Mouse (Mus musculus) C2C12 (cell line): Measurements from ENCODE around the gene Klf8. TPM values are rescaled to one million over a fixed set of nuclear protein-coding genes. Genes with fewer than 3 reads are reported as not detected.
"Not testable (repeated sequence)": the region's sequence is repeated elsewhere in the genome, so short reads cannot be mapped to it uniquely, and the experiment has no call there.

Experiments
- H3K27me3 ChIP-seq: one replicate; pipeline ENCODE4 v1.6.1; 2011; ENCODE audit not compliant: control insufficient read depth, insufficient read depth, insufficient read length
- H3K36me3 ChIP-seq: one replicate; pipeline ENCODE4 v1.6.1; 2011; ENCODE audit not compliant: control insufficient read depth, insufficient read depth
- H3K4me3 ChIP-seq: one replicate; pipeline ENCODE4 v1.5.1; 2011; ENCODE audit warnings: mild to moderate bottlenecking, control low read depth; ENCODE audit not compliant: poor library complexity, insufficient read depth, severe bottlenecking
- H3K79me2 ChIP-seq: one replicate; pipeline ENCODE4 v1.6.1; 2011; ENCODE audit not compliant: control insufficient read depth, insufficient read depth
- H3K79me3 ChIP-seq: one replicate; pipeline ENCODE4 v1.6.1; 2011; ENCODE audit warnings: low read depth, control low read depth
- H3ac ChIP-seq: one replicate; pipeline ENCODE3; 2011; ENCODE audit warnings: low read depth; ENCODE audit not compliant: control insufficient read depth, insufficient read length
- CEBPB ChIP-seq: IDR thresholded peaks from one replicate; pipeline ENCODE4 v1.6.1; 2011; ENCODE audit warnings: low read depth, mild to moderate bottlenecking, control low read depth, moderate library complexity
- CTCF ChIP-seq: IDR thresholded peaks from one replicate; pipeline ENCODE4 v1.5.1; 2011; ENCODE audit not compliant: control insufficient read depth, insufficient read depth, insufficient read length
- FOSL1 ChIP-seq: IDR thresholded peaks from one replicate; pipeline ENCODE4 v1.8.0; 2011; ENCODE audit warnings: mild to moderate bottlenecking, low read length; ENCODE audit not compliant: poor library complexity, insufficient read depth, severe bottlenecking
- MAX ChIP-seq: IDR thresholded peaks from one replicate; pipeline ENCODE4 v1.6.1; 2011; ENCODE audit warnings: mild to moderate bottlenecking, control low read depth
- MYOD1 ChIP-seq: IDR thresholded peaks from one replicate; pipeline ENCODE4 v1.6.1; 2011; ENCODE audit warnings: low read depth; ENCODE audit not compliant: control insufficient read depth, insufficient read length
- MYOG ChIP-seq: IDR thresholded peaks from one replicate; pipeline ENCODE4 v1.6.1; 2011; ENCODE audit not compliant: control insufficient read depth, insufficient read length; ENCODE audit errors: extremely low read depth
- USF1 ChIP-seq: IDR thresholded peaks from one replicate; pipeline ENCODE4 v1.6.1; 2011; ENCODE audit warnings: low read depth, mild to moderate bottlenecking, control low read depth, moderate library complexity
- long read RNA-seq, 2 experiments: library from polyadenylated mRNA; unstranded; transcript quantifications; one replicate each; pipeline ENCODE4 v2.0.0; 2019 to 2020
- polyA plus RNA-seq: library from polyadenylated mRNA; unstranded; fragments of >200 nt; fragmentation: generic; extraction: Trizol; gene quantifications from one replicate; pipeline ENCODE4 v1.2.1, GENCODE M21; 2012; ENCODE audit warnings: missing spikeins

Gene Klf8
- polyA plus RNA-seq: 0.06 TPM
- long read RNA-seq, experiment 1: 0 reads
- long read RNA-seq, experiment 2, full-length matches to known transcripts: 1 of 3 reads
- long read RNA-seq, experiment 2, partial matches to known transcripts: 0 of 3 reads
- long read RNA-seq, experiment 2, other reads (novel, unspliced or antisense): 2 of 3 reads

DNA sequence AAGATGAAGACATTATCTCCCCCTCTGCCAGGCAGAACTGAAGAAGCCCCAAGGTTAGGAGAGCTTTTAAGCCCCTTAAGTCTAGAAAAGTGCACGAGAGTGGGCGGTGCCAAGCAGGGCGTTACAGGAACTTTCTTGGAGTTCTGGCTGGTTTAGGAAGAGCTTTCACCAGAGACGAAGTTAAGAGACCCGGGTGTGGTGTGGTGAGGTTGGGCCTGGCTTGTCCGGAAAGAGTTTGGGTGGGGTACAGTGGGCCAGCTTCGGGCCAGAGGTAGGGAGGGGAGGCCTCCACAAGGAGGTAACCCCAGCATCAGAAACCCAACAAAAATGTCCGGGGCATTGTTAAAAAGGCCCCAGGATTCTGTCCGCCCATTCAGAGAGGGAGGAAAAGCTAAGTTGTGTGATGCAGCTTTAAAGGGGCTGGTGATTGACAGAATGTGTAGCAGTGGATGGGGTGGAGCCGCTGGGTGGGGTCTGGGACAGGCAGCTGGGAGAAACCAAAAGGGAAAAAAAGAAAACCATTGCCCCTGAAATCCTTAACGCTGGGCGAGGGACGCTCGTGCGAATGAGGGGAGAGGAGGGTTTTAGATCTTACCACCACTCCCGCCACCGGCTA lies at the start of gene Klf8:
Gene Klf8 (plus strand): TSS at position 163 of the 616 bp plus-strand sequence.
- no peaks in the 10 kb centered on the region for H3K27me3 ChIP-seq
- TF ChIP-seq USF1 (no peak), MYOG (no peak), CTCF (no peak), MYOD1 (no peak), FOSL1 (no peak), MAX (no peak), CEBPB (no peak)
- H3K36me3 ChIP-seq: no peaks in the 10 kb centered on the region
- no peaks in the 10 kb centered on the region for H3K79me2 ChIP-seq
- no peak within 1 kb of the TSS for H3K4me3 ChIP-seq
- peak within 1 kb of the TSS; percentile 30 for H3ac ChIP-seq
- no peaks in the 10 kb centered on the region for H3K79me3 ChIP-seq

DNA sequence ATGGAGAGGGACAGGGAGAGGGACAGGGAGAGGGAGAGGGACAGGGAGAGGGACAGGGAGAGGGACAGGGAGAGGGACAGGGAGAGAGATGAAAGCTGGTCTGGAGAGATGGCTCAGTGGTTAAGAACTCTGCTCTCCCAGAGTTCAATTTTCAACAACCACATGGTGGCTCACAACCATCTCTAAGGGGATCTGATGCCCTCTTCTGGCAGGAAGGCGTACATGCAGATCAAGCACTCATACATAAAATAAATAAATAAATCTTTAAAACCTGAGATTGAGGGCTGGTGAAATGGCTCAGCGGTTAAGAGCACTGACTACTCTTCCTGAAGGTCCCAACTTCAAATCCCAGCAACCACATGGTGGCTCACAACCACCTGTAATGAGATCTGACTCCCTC lies 38.1 kb upstream of the Klf8 start:
- not testable (repeated sequence) for H3K79me3 ChIP-seq, H3K27me3 ChIP-seq, H3K4me3 ChIP-seq, H3ac ChIP-seq, H3K79me2 ChIP-seq, H3K36me3 ChIP-seq

GRCm38 (mm10) chrX:153211101-153211500 lies 26.2 kb upstream of the Klf8 start:
- H3K79me2 ChIP-seq: no peaks in the 10 kb centered on the region
- no peak overlapping the region for H3K4me3 ChIP-seq
- H3ac ChIP-seq: no peak overlapping the region
- H3K27me3 ChIP-seq: no peaks in the 10 kb centered on the region
- TF ChIP-seq MYOG: no peak
- TF ChIP-seq MYOD1: no peak
- no peak for TF ChIP-seq MAX
- no peak for TF ChIP-seq USF1
- TF ChIP-seq CEBPB: no peak
- no peak for TF ChIP-seq CTCF
- no peak for TF ChIP-seq FOSL1
- H3K36me3 ChIP-seq: no peaks in the 10 kb centered on the region
- no peaks in the 10 kb centered on the region for H3K79me3 ChIP-seq

DNA sequence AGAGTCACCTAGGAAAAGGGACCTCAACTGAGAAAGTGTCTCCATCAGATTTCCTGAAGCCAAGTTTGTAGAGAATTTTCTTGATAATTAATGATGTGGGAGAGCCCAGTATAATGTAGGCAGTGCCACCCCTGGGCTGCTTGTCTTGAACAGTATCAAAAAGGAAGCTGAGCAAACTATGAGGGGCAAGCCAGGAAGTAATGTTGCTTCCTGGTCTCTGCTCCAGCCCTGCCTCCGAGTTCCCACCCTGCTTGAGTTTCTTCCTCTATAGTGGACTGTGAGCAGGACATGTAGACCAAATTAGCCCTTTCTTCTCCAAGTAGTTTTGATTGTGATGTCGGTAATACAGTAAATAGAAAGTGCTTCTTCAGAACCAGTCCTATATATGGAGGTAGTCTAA lies 6.0 kb upstream of the Klf8 start:
- no peaks in the 10 kb centered on the region for H3K79me2 ChIP-seq
- H3K27me3 ChIP-seq: no peaks in the 10 kb centered on the region
- H3K4me3 ChIP-seq: no peak overlapping the region
- H3K79me3 ChIP-seq: no peaks in the 10 kb centered on the region
- TF ChIP-seq MYOG (no peak), FOSL1 (no peak), CTCF (no peak), MYOD1 (no peak), CEBPB (no peak), USF1 (no peak), MAX (no peak)
- H3K36me3 ChIP-seq: no peaks in the 10 kb centered on the region
- H3ac ChIP-seq: no peak overlapping the region

DNA sequence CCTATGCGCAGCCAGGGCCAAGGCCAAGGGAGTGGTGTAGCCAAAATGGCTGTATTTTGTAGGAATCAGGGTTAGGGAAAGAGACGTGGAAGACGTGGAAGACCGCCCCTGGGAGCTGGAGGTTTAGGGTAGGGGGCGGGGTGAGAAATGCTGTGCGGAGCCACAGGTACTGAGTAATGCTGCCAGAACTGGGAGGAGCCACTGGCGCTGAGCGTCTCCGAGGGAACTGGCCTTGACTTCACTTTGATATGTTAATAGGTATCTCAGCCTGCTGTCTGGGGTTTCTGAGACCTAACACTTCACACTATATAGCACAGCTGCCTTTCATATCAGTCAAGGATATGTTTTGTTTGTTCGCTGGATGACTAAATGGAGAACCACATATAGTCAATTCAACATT lies 4.0 kb upstream of the Klf8 start:
- Histone ChIP-seq H3K4me3 (no peak overlapping the region), H3K36me3 (no peaks in the 10 kb centered on the region), H3K79me2 (no peaks in the 10 kb centered on the region)

GRCm38 (mm10) chrX:153237920-153238504 lies 746 bp downstream of the Klf8 start:
- H3K4me3 ChIP-seq: no peak overlapping the region

More for the DNA sequence above, 4.0 kb upstream of the Klf8 start:
- Histone ChIP-seq H3K79me3 (no peaks in the 10 kb centered on the region), H3K27me3 (no peaks in the 10 kb centered on the region), H3ac (no peak overlapping the region)
- TF ChIP-seq MYOG (no peak), FOSL1 (no peak), CTCF (no peak)

More at GRCm38 (mm10) chrX:153237920-153238504, 746 bp downstream of the Klf8 start:
- Histone ChIP-seq H3K27me3 (no peaks in the 10 kb centered on the region), H3K36me3 (no peaks in the 10 kb centered on the region), H3K79me3 (no peaks in the 10 kb centered on the region), H3ac (peak overlapping the region; percentile 30), H3K79me2 (no peaks in the 10 kb centered on the region)
- TF ChIP-seq USF1 (no peak), CEBPB (no peak), MYOG (no peak), CTCF (no peak), MYOD1 (no peak), FOSL1 (no peak), MAX (no peak)
